Mouse (Mus musculus) right cerebral cortex, postnatal 4 days (tissue): ENCODE measurements around the gene Slc13a3.
"Not testable (repeated sequence)": the region's sequence is repeated elsewhere in the genome, so short reads cannot be mapped to it uniquely, and the experiment has no call there.

Source experiments
- DNase-seq: peaks from one replicate; pipeline ENCODE4 v3.0.0-alpha.2; 2022

Slc13a3 gene

DNA sequence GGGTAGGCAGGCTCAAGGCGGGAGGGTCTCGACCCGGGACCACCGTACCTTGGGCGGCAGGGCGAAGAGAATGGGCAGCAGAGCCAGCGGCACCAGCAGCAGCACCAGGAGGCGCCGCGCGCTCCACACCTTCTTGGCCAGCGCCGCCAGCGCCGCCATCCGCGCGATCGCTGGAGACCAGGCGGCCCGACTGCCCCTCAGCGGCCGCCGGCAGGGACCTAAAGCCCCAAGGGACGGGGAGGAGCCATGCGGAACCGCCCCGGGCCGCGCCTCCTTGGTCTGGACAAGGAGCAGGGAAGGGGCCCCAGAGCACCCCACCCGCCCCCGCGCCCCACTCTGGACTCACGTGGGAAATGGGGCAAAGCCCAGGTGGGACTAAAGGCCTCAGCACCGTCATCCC is at the start of gene Slc13a3:
TSS of gene Slc13a3 (minus strand) at position 228 of the 400 bp plus-strand sequence.
- peak; percentile 31 for DNase-seq

DNA sequence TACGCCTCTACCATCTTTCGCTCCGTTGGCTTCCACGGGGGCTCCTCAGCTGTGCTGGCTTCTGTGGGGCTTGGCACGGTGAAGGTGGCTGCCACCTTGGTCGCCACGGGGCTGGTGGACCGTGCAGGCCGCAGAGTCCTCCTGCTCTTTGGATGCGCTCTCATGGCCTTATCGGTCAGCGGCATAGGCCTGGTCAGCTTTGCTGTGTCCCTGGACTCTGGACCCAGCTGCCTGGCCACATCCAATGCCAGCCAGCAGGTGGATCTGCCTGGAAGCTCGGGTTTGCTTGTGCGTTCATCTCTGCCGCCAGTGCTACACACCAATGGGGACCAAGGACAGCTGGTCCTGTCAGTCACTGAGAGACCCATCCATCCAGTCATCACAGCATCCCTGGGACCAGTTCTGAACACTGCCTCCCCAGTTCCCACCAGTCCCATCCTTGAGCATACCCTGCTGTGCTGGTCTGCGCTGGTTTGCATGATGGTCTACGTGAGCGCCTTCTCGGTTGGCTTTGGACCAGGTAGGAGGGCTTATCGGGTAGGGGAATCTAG is 42.2 kb upstream of the Slc13a3 start:
- DNase-seq: no peak

DNA sequence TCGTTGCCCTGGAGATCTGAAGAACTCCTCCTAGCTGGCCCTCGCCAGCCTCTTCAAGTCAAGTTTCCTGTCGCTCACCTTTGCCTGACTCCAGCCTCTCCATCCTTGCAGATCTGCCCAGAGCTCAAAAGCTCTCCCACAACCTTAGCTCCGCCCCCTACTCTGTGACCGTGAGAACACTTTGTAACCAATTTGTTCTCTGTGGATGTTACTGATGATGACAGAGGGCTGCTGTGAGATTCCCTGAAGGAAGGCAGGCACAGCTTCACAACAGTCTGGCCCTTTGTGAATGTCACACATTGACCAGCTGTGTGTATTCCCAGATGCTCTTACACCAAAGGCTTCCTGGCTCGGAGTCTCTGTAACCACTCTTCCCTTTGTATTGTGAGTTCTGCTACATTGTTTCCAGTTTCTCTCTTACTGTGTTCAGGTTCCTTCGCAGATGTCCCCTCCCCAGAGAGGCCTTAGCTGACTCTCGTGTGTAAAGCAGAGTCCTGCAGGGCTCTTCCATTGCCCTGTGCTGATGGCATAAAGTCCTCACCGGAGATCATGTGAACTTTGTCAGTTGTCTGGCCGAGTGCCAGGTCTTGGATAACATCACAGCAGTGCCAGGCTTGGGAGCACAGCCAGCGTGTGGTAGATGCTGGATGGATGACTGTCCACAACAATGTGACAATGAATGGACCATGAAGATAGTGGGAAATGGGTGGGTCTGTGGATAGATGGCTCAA is 40.0 kb upstream of the Slc13a3 start:
- no peak for DNase-seq

DNA sequence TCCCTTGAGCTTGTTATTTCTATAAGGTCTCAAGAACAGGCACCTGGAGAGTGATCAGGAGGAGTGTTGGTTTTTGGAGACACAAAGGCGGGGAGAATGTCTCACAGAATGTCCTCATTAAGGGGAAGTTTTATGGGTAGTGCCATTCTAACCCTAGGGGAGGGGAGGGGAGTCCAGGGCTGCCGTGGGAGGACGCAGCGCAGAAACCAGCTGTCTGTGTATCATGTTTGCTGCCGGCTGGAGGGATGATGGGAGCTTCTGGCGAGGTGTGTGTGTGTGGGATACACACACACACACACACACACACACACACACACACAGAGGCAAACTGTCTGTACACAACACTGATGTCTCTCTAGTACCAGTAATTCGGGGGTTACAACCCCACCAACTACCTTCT is 39.4 kb upstream of the Slc13a3 start:
- no peak for DNase-seq

DNA sequence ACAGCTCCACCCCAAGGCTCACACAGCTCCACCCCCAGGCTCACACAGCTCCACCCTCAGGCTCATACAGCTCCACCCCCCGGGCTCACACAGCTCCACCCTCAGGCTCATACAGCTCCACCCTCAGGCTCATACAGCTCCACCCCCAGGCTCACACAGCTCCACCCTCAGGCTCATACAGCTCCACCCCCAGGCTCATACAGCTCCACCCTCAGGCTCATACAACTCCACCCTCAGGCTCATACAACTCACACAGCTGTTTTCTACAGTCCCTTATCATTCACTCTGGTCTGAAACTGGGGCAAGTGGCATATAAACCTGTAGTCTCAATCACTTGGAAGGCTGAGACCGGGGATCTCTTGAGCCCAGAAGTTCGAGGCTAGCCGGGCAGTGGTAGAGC is 38.5 kb upstream of the Slc13a3 start:
- DNase-seq: not testable (repeated sequence)

DNA sequence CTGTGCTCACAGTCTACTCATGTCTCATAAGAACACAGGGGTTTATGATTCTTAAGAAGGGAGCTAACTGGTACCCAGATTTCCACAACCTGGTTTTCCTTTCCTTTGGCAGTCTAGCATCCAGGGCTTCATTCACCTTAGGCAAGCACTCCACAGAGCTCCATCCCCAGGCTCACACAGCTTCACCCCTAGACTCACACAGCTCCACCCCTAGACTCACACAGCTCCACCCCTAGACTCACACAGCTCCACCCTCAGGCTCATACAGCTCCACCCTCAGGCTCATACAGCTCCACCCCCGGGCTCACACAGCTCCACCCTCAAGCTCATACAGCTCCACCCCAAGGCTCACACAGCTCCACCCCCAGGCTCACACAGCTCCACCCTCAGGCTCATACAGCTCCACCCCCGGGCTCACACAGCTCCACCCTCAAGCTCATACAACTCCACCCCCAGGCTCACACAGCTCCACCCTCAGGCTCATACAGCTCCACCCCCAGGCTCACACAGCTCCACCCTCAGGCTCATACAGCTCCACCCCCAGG is 38.0 kb upstream of the Slc13a3 start:
- DNase-seq: not testable (repeated sequence)

DNA sequence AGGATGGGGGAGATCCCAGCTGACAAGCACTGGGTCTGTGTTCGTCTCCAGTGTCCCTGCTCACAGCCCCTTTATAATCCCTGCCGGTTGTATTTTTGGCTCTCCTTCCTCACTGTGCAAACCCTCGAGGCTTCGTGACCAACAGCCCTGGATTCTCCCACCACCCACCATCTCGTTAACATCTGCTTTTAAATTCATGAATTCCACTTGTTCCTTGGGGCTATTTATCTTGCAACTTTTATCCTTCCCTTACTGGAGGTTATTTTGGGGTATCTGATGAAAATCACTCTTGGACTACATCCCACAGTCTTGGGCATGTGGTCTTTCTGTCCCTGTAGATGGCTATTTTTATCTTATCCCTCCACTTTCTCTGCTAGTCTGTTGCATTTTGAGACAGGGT is 37.4 kb upstream of the Slc13a3 start:
- no peak for DNase-seq

DNA sequence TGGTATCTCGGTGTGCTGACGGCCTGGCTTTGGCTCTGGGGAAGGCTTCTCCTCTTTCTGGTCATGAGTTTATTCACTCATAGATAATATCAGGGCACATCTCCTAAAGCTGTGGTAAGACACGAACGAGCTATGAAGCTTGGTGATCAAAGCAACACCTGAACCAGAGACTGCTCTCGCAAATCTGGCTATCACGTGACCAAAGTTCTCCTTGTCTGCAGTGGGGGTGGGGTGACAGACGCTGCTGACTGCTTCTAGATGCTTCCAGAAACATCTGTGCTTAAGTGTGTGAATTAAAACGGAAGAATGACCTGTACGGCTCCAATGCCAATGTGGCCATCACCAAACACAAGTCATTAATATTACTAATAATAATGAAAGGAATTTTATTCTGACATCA is 36.7 kb upstream of the Slc13a3 start:
- DNase-seq: no peak

DNA sequence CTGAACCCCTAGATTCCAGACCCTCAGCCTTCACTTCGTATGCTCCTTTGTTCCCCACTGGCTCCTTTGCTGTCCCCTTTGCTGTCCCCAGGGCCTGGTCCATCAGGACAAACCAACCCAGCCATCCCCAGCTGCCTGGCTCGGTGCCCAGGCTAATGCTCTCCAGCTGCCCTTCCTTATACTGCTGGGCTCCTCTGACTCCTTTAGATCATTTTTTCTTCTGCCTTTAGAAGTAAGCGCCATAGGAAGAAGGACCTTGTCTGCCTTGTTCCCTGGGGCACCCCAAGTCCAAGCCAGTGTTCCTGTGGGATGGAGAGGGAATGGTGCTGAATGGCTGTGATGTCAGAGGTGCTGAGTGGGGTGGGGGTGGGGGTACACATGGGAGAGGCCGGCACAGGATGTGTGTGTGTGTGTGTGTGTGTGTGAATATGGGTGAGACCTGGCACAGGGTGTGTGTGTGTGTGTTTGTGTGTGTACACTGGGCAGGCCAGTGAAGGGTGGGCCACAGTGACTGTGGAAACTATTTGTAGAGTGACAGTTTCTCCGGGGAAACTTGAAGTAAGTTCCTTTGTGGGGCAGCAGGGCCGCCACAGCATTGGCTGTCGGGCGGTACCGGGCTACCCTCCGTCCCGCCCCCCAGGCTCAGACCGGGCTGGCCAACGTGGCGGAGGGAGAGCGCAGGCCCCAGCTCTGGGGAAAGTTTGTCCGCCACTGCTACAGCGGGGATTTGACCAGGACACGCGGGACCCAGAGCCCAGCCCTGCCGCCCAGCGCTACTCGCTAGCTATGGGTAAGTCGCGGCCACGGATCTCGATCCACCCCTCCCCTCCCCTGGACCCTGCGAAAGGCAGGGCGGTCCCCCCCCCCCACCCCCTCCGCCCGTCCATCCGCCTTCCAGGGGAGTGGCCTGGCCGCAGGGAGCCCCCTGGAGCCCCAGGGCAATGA is 30.5 kb upstream of the Slc13a3 start, which contains the start of gene Slc2a10:
TSS of gene Slc2a10 (plus strand) at position 529 of the 945 bp plus-strand sequence.
- peak; percentile 49 for DNase-seq

DNA sequence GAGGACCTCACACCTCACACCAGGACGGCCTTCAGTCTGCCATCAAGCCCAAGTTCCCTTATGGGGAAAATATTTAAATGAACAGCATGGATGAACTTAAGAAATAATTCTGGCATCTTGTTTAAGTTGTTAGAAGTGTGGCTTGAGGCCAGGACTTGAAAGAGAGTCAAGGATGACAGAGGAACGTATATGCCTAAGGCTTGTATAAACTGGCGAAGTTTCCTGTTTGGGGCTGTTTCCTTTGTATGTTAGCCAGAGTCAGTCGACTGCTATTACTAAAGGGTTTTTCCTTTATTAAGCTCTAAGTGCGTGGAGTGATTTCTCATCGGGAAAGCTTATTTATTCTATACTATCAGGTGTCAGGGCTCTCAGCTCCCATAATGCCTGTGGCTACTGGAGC is 25.8 kb upstream of the Slc13a3 start:
- no peak for DNase-seq

DNA sequence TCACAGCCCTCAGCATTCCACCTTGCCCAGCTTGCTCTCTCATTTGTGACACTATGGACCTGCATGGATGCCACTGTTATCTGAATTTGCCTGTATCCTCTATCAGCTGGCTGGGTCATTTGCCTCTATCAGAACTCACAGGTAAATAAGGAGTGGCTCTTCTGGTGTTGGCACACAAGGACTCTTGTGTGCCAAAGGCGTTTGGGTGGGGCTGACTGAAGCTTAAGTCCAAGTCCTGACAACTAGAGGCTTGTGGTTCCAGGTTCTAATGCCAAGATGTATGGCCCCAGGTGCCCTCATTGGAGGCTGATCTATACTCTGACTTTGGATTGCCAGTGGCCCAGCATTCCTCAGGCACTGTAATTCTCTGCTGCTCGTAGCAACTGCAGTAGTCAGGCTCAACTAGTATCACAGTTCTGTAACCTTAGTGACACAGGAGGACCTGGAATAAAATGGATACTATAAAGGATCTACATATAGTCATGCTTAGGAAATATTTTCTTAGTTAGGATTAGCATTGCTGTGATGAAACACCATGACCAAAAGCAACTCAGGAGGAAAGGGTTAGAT is 24.8 kb upstream of the Slc13a3 start:
- no peak for DNase-seq

DNA sequence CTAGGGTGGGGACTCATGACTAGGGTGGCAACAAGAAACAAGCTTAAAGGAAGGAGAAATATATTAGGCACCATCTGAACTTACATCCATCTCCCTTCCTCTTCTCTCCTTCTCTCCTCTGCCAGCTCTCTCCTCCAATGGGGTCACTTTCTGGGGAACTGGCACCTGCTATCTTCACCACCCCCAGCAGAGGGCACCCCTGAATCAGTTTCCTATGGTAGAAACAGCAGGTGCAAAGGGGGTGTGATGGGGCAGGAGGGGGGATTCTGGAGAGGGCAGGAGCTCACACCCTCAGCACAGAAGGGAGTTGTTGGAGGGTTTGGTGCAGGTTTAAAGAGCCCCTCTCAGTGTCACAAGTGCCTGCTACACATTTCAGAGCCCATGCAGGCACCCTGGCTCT is 23.2 kb upstream of the Slc13a3 start:
- DNase-seq: peak; percentile 64

DNA sequence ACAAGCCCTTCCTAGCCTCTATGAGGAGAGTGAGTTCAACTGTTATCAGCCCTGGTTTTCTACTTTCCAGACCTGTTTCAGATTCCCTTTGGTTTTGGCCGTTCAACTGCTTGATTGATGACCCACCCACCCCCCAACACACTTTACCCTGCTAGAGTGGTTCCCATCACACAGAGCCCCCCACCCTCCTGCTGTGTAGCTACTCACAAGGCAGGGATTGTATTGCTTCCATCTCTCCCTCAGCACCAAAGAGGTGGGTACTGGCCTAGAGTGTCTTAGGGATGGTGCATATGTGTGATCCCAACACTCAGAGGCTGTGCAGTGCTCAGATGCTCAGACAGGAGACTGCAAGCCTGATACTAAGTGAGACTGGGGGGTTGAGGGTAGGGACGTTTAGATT is 21.5 kb upstream of the Slc13a3 start:
- DNase-seq: no peak

DNA sequence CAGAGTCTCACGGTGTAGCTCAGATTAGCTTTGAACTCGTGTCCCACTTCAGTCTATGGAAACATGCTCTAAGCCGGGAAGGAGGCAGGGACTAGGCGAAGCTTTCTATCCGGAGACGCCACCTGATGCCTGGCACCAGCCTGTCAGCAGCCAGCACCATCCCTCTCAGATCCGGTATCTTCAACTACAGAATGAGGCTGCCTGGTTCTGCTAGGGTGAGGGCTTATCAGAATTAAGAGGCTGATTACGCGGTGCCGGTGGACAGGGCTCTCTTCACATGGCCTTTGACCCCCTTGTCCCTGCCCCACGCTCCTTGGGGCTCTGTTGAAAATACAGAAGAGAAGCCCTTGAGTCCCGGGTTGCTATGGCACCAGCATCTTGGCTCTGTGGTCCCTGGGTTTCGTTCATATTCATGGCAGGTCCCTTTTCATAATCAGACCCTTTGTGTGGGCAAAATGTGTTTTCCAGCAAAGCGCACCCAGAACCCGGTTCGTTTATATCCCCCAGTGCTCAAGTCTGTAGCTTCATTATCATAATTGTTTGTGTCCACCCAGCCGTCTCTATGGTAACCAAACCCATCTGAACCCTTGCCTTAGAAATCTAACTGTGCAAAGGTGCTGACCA is 20.7 kb upstream of the Slc13a3 start:
- DNase-seq: peak; percentile 39

DNA sequence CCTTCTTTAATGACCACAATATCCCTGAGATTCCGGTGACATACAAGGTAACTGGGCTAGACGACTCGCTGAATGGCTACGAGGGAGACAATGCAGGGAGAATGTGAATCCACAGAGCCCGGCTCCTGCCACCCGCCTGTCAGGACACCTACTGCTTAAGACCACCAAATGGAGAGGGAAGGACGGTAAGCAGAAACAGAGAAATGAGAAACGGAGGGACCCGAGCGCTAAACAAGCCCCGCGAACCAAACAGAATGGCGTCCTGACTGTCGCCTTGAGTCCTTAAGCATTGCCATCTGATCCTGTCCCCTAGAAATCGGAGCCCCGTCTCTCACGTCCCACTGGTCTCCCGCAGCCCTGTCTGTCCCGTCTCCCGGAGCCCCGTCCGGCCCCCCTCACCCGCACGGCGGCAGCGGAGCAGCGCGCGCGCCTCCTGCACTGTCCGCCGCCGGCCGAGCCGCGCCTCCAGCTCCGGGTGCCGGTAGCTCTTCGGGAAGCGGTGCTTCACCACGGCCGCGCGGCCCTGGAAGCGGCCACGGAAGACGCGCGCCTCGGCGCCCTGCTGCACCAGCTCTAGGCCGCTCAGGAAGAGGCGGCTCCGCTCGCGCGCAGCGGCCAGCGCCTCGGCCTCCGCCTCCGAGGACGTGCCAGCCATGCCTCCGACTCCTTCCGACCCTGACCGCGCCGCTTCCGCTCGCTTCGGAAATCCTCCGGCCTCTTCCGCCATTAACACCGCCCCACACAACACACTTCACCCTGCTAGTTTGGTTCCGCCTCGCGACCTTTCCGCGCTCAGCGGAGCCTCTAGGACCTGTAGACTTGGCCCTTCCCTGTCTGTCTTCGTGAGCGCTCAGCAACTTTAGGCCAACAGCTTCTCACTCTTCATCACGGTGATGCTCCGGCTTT is 19.9 kb upstream of the Slc13a3 start, which contains the start of gene Trp53rka:
TSS of gene Trp53rka (minus strand) at position 677 of the 906 bp plus-strand sequence.
- peak; percentile 76 for DNase-seq

DNA sequence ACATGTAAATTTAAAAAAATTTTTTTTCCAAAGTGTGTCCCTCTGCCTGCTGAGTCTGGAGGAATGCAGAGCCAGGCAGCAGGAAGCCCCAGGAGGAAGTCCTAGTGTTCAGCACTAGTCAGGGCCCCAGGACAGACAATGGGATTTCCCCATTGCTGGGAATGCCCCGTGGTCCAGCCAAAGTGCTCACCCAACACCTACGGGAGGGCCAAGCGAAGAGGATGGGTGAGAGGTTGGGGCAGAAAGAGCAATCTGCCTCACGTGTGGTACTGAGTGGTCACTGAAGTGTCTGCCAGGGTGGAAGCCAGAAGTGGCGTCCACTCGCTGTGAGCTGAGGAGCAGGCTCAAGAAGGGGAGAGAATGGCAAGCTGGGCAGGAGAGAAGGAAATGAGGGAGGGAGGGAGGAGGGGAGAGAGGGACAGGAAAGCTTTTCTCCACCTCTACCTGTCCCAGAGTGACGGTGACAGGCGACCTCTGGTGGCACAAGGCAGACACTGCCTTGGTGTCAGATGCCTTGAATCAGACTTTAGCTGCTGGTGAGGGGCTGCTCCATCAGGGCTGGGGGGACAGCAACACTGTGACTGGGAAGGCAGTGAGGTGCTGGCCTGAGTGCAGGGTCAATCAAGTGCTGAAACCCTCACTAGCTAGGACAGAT is 14.0 kb upstream of the Slc13a3 start:
- DNase-seq: peak; percentile 61

DNA sequence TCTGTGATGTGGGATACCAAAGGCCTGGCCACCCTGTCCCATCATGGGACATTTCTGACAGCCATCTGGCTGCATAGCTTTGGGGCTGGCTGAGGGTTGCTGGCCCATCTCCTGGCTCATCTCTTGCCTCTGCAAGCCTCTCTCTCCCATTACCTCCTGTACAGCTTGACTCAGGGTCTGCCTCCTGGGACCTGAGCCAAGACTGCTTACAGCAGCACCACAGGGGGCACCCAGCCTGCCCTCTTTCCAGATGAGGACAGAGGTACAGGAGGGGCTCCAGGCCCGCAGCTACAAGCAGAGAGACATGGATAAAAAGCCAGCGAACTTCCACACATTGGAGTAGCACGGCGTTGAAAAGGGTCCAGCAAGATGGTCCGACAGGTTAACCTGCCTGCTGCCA is 13.4 kb upstream of the Slc13a3 start:
- DNase-seq: peak; percentile 18

DNA sequence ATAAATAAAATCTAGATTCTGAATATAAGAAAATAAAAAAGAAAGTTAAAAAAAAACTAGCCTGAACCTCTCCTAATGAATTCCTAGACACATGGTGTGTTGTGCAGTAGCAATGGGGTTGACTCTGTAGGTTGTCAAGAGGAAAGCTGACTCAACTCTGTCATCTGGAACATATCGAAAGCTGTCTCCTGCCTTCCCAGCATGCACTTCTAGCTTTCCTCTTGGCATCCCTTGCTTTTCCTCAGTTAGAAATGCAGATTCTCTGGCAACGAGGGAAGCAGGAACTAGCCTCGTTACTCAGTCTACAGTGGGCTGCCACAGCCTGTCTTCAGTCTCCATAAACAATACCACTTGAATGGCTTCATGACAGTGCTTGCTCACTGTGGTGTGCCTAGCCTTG is 12.8 kb upstream of the Slc13a3 start:
- no peak for DNase-seq

DNA sequence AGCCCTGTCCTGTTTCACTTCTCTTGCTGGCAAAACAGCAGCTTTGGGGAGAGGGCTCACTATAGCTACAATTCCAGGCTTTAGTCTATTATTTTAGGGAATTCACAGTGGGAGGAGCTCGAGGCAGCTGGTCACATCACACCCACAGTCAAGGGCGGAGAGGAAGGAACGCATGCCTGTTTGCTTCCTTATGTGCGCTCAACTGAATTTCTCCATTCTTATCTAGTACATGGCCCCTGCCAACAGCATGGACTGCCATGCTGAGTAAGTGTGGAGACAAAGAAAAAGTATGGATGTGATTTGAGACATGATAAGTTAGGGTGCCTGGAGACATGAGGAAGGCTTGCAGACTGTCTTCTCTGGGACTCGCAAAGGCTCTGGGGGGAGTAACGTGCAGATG is 11.1 kb upstream of the Slc13a3 start:
- no peak for DNase-seq

DNA sequence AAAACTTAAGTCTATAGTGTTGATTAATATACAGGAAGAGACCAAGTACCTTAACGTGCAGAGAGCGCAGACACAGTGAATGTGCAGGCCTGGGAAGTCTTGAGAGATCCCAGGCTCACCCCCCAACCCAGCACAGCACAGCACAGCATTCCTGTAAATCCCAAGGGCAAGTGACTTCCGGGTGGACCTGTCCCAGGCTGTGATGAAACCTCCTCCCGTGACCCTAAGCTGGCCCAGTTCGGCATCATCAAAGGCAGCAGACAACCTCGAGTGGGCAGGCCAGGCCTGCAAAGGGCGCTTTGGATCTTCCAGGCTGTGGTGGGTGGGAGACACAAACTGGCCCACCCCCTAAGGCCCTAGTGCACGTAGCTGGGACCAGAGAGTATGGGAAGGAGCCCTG is 9.0 kb upstream of the Slc13a3 start:
- DNase-seq: no peak

DNA sequence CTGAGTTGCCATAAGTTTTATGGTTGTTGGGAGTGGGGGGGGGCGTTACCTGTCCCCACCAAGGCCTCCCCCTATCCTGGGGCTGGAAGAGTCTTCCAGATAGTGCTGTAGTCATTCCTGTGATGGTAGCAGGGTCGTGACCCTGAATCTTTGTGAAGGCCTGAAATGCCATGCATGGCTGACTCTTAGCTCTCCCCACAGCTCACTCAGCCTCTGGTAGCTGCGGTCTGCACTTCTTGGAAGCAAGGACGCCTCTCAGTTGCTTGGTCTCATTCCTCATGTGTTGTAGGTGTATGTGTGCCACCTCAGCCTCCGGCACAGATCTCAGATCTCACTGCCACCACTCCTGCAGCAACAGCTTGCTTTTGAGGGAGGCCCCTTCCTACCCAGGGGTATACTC is 2.8 kb upstream of the Slc13a3 start:
- DNase-seq: no peak
